Mouse (Mus musculus): Measurements from ENCODE around the gene Nelfb.

Gene Nelfb

GRCm38 (mm10) chr2:25229582-25229981, 18.3 kb upstream of the Nelfb start:
- DNase-seq = no peak

GRCm38 (mm10) chr2:25228995-25229530, 17.8 kb upstream of the Nelfb start:
- no peak for DNase-seq

DNA sequence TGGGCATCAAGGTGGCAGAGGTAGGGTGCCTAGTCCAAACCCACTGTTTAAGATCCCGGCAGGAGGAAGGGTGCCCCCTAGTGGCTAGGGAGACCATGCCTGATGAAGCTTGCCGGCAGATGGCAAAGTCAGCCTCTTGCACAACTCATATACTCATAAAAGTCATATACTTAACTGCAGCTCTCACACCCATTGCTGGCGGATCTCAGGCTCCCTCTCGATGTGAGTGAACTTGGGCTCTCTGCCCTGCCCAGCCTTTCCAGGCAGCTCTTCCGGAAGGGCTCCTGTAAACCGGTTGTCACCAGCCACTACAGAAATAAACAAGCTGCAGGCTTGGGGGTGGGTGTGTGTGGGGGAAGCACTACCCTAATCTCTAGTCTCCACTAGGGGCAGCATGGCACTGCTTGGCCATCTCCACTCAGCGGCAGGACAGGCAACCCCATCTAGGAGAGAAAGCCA, 17.2 kb upstream of the Nelfb start:
- peak; percentile 90 to 94 for DNase-seq

DNA sequence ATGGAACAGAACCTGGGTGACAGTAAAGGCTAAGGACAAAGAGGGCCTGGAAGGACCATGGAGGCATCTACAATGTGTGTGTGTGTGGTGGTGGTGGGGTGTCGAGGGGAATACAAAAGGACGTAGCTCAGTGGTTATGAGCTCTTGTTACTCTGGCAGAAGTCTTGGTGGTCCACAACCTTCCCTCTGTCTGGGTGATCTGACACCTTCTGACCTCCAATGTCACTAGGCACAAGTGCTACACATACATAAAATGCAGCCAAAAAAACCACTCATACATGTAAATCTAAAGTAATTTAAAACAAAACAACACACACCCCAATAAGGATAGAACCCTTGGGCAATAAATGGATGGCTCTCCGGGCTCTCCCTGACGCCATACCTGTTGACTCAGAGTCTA, 16.1 kb upstream of the Nelfb start:
- no peak for DNase-seq

DNA sequence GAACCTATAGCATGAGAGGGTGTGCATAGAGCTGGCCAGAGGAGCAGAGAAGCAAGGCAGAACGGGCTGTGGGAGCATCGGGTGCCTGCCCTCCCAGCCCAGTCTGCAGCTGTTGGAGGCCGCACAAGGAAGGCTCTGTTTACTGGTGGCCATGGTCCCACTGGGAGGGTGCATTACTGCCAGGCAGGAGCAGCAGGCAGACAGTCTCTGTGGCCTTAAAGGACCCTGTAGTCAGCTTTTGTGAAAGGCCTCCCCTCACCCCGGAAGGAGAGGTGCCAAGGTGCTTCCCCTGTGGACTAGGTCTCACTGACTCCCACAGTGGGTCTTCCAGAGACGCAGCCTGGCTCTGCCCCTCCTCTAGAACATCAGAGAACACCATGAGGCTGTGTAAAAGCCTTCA, 15.6 kb upstream of the Nelfb start:
- no peak for DNase-seq

DNA sequence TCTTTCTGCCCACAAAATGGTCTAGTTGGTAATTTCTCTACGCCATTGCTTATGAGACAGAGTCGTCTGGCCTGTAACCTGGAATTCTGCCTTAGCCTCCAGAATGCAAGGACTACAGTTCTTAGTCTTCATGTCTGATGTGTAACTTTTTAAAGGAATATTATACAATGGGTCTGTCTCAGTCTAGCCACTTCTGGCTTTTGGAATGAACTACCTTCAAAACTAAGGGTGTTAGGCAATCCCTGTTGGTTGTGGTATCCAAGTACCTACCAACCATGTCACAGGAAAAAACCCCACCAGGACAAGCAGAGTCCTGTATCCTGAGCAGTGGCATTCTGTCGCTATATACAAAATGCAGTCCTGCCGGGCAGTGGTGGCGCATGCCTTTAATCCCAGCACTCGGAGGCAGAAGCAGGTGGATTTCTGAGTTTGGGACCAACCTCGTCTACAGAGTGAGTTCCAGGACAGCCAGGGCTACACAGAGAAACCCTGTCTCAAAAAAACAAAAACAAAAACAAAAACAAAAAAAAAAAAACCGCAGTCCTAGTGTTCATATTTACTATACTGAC, 14.6 kb upstream of the Nelfb start:
- DNase-seq = peak in 1 of 2 experiments; percentile 19

GRCm38 (mm10) chr2:25224766-25225752, 13.8 kb upstream of the Nelfb start:
- DNase-seq = peak; percentile 100

DNA sequence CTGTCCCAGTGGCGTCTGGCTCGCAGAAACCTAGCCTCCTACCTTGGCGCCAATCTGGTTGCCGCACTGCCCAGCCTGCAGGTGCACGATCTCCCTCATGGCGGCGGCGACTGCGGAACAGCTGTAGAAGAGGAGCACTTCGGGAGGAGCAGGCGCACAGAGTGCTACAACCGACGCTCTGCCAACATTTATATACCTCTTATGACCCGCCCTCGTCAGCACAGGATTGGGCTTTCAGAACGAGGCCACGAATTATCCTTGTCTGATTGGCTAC, 13.1 kb upstream of the Nelfb start, which contains the start of gene Tubb4b:
Gene Tubb4b (minus strand): TSS at position 211 of the 274 bp plus-strand sequence.
- no peak for DNase-seq

DNA sequence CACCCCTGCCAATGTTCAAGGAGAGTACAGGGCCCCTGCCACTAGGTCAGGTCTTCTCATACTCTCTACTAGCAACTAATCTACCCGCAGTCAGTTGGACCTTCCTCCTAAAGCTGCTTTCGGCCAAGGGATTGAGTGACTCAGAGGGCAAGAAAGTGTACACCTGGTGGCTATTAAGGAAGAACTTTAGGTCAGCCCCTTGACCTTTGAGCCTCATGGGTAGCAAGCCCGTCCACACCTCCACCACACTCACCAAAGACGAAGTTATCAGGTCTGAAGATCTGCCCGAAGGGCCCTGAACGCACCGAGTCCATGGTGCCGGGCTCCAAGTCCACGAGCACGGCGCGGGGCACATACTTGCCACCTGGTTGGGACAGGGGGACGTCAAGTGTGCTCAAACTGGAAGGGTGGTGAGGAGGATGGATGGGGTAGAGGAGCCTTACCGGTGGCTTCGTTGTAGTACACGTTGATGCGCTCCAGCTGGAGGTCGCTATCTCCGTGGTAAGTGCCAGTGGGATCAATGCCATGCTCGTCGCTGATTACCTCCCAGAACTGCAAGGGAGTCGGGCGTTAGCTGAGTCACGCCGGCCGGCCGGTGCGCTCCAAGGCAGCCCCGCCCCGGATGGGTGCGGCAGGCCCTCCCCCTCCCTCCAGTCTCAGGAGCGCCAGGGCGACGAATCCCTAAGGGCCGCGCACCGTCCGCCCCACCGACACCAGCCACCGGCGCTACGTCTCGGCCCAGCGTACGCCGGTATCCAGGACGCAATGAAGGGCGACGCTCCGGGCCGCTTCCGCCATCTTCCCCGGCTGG, 12.6 kb upstream of the Nelfb start:
- DNase-seq = peak; percentile 89 to 92

DNA sequence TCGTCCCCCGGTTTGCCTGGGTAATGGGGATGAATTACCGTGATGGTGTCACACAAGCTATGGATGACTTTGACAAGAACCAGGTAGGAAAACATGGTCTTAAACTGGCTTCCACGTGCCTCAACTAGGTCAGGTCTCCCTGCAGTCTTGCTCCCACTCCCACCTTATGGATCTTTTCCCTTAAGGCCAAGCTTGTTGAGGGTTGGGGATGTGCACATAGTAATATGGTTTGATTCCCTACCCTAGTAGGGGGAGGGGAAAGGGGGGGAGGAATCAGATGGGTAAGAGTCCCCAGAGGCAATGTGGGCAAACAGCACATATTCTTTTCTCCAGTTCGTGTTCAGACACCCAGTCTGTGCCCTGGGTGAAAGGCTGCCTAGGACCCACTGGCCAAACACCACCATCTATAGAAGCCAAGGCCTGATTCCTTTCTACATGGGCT, 10.1 kb upstream of the Nelfb start:
- DNase-seq = no peak

DNA sequence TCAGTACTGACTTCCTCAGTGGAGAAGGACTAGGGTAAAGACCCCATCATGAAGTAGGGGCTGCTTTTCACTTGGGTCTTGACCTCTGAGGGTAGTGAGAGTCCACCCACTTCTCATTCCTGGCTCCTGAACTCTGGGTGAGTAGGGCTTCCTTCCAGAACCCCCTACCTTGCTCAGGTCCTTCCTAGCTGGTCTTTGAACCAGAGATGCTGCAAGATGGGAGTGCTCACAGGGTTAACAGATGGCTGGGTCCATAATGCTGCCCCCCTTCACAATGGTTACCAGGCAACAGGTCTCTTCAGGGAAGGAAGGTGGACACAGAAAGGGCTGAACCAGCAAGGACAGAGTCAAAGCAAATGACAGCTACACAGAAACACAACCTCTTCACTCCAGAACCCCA, 7.2 kb upstream of the Nelfb start, which contains the start of gene Fam166a:
Gene Fam166a (plus strand): TSS at position 301 of the 400 bp plus-strand sequence.
- DNase-seq = no peak

GRCm38 (mm10) chr2:25217666-25218065, 6.4 kb upstream of the Nelfb start:
- DNase-seq = no peak

- no peak for DNase-seq
Observed at GRCm38 (mm10) chr2:25214444-25214843, 3.2 kb upstream of the Nelfb start, which contains the start of gene Stpg3. Gene Stpg3, minus strand, starts transcription at chr2:25214637.

DNA sequence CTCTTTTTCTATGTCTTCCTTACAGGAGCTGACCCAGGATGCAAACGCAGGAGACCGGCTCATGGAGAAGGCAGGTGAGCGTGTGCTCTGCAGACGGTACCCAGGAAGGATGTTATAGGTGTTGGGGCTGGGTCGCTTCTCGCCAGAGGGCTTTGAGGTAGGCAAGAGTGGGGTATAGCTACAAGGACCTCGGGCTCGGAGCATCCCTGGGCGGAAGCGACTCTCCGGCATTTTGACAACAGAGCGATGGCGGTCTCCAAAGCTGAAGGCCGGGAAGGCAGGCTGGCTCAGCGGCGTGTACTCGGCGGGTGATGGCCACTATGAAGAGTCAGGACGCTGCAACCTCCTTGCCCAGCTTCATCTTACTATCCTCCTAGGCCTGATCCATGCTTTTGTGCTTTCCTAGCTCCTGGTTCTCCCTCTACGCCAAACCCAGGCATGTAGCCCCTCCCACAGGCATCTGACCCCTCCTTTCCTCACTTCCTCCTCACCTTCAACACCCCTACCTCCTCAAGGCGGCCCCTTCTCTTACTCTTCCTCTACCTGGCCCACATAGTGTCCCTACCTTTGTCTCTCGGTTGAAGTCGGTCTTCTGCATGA, 2.1 kb upstream of the Nelfb start:
- DNase-seq = no peak

DNA sequence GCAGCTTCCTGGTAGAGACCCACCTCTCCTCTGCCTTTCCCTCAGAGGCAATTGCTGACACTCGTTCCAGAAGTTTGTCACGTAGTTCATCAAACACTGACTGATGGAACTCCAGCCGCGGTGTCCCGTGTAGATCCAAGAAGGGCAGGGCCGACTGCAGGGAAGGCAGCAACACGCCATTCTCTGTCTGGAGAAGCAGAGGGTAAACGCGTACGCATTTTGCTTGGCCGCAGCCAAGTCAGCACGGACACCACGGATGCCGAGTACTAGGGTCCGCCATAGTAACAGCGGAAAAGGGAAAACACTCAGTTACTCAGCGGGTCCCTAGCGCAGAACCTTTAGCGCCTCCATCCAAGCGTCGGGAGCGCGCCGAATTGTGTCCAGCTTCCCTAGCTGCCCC, 603 bp downstream of the Nelfb start:
- DNase-seq = peak in 1 of 2 experiments; percentile 15

DNA sequence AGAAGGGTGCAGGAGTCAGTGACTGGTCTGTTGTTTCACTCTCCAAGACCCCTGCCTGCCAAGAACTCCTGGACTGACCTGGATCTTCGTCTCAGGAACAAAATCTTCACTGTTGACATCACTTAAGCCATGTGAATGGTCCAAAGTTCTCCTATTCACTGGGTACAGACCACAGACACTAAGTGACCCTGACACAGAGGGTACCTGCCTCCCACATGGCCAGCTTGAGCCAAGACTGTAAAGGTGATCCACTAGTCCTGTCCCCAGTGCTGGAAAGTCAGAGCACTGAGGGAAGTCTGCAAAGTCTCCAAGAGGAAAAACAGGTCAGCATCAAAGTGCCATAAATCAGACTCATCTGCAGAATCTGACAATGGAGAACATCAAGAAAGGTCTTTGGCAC, 3.7 kb downstream of the Nelfb start:
- no peak for DNase-seq

- no peak for DNase-seq
Observed at GRCm38 (mm10) chr2:25203631-25204214, 7.6 kb downstream of the Nelfb start.

- no peak for DNase-seq
Observed at GRCm38 (mm10) chr2:25200631-25201030, 10.7 kb downstream of the Nelfb start.

GRCm38 (mm10) chr2:25197946-25198345, 13.3 kb downstream of the Nelfb start:
- DNase-seq = peak in 1 of 2 experiments; percentile 25

GRCm38 (mm10) chr2:25197191-25197590, 14.1 kb downstream of the Nelfb start:
- peak; percentile 64 to 71 for DNase-seq

GRCm38 (mm10) chr2:25196172-25196954, 14.9 kb downstream of the Nelfb start, which contains the start of gene Tor4a:
Gene Tor4a, minus strand, starts transcription at chr2:25196886.
- peak; percentile 93 to 94 for DNase-seq
